Mouse (Mus musculus): ENCODE measurements around the gene Spata13. TPM values are rescaled to one million over a fixed set of nuclear protein-coding genes. Genes with fewer than 3 reads are reported as not detected.

Gene Spata13
- polyA plus RNA-seq, 1 experiment from 2014 or later, result 34.8 TPM

GRCm38 (mm10) chr14:60733706-60734105, 99.9 kb downstream of the Spata13 start:
- Histone ChIP-seq H3K4me1 (replicated peaks) (peaks cover 54% of the 10 kb centered on the region), H3K27me3 (no peaks in the 10 kb centered on the region), H3K4me2 (peak overlapping the region; percentile 34; the same call in 1 of the 2 replicates), H3K36me3 (peaks cover 6% of the 10 kb centered on the region; the same call in 1 of the 2 replicates), H3K27ac (peak overlapping the region; percentile 30; the same call in 1 of the 2 replicates), H3K9ac (no peak overlapping the region), H3K4me3 (no peak overlapping the region), H3K9me3 (no peaks in the 10 kb centered on the region)
- WGBS, result 67% methylated on average over 4 of the region's 4 CpGs
- ATAC-seq (ENCODE audit: low FRiP score), result no peak

- ATAC-seq (ENCODE audit: low FRiP score), result no peak
- 60% methylated on average over 5 of the region's 5 CpGs for WGBS
- no peaks in the 10 kb centered on the region for H3K36me3 ChIP-seq
- no peak overlapping the region for H3K4me3 ChIP-seq
- no peak overlapping the region for H3K4me2 ChIP-seq
- H3K27me3 ChIP-seq, result no peaks in the 10 kb centered on the region
- H3K4me1 ChIP-seq (replicated peaks), result peaks cover 61% of the 10 kb centered on the region
- no peaks in the 10 kb centered on the region for H3K9me3 ChIP-seq
- H3K27ac ChIP-seq, result 0 out of 2 replicates have a peak overlapping the region, but pooled peaks have one; percentile 5
- H3K9ac ChIP-seq, result no peak overlapping the region
Measured at GRCm38 (mm10) chr14:60735206-60735605, 101.4 kb downstream of the Spata13 start.

GRCm38 (mm10) chr14:60735848-60736547, 102.2 kb downstream of the Spata13 start:
- H3K27me3 ChIP-seq, result no peaks in the 10 kb centered on the region
- WGBS, result 54% methylated on average over 13 of the region's 13 CpGs
- H3K27ac ChIP-seq, result peak overlapping the region; percentile 82
- 0 out of 2 replicates have a peak overlapping the region, but pooled peaks have one; percentile 56 for H3K9ac ChIP-seq
- H3K4me3 ChIP-seq, result no peak overlapping the region
- H3K4me1 ChIP-seq (replicated peaks), result peaks cover 69% of the 10 kb centered on the region
- H3K36me3 ChIP-seq, result no peaks in the 10 kb centered on the region
- no peak overlapping the region for H3K4me2 ChIP-seq
- H3K9me3 ChIP-seq, result no peaks in the 10 kb centered on the region
- no peak for ATAC-seq (ENCODE audit: low FRiP score)

- Histone ChIP-seq H3K27me3 (no peaks in the 10 kb centered on the region), H3K4me1 (replicated peaks) (peaks cover 76% of the 10 kb centered on the region), H3K4me3 (no peak overlapping the region), H3K36me3 (no peaks in the 10 kb centered on the region), H3K27ac (peak overlapping the region; percentile 82), H3K9ac (0 out of 2 replicates have a peak overlapping the region, but pooled peaks have one; percentile 56), H3K4me2 (0 out of 2 replicates have a peak overlapping the region, but pooled peaks have one; percentile 7), H3K9me3 (no peaks in the 10 kb centered on the region)
- 9% methylated on average over 4 of the region's 4 CpGs for WGBS
- ATAC-seq (ENCODE audit: low FRiP score), result peak; percentile 44; the same call in 1 of the 2 replicates
Measured at GRCm38 (mm10) chr14:60736591-60737192, 102.9 kb downstream of the Spata13 start.

- Histone ChIP-seq H3K4me1 (replicated peaks) (peaks cover 81% of the 10 kb centered on the region), H3K9me3 (no peaks in the 10 kb centered on the region), H3K9ac (no peak overlapping the region), H3K4me3 (no peak overlapping the region), H3K4me2 (no peak overlapping the region), H3K27me3 (no peaks in the 10 kb centered on the region), H3K27ac (peak overlapping the region; percentile 82), H3K36me3 (no peaks in the 10 kb centered on the region)
- ATAC-seq (ENCODE audit: low FRiP score), result no peak
- 17% methylated on average over 7 of the region's 7 CpGs for WGBS
Measured at GRCm38 (mm10) chr14:60737202-60737611, 103.4 kb downstream of the Spata13 start.

- no peak overlapping the region for H3K4me3 ChIP-seq
- peaks cover 80% of the 10 kb centered on the region for H3K4me1 ChIP-seq (replicated peaks)
- H3K36me3 ChIP-seq, result no peaks in the 10 kb centered on the region
- no peaks in the 10 kb centered on the region for H3K9me3 ChIP-seq
- H3K27me3 ChIP-seq, result no peaks in the 10 kb centered on the region
- H3K4me2 ChIP-seq, result no peak overlapping the region
- H3K27ac ChIP-seq, result peak overlapping the region; percentile 25; the same call in 1 of the 2 replicates
- WGBS, result 66% methylated on average over 10 of the region's 10 CpGs
- no peak overlapping the region for H3K9ac ChIP-seq
- no peak for ATAC-seq (ENCODE audit: low FRiP score)
Measured at GRCm38 (mm10) chr14:60738434-60738938, 104.7 kb downstream of the Spata13 start.

- no peak overlapping the region for H3K4me3 ChIP-seq
- no peaks in the 10 kb centered on the region for H3K36me3 ChIP-seq
- no peak overlapping the region for H3K9ac ChIP-seq
- ATAC-seq (ENCODE audit: low FRiP score), result no peak
- peaks cover 77% of the 10 kb centered on the region for H3K4me1 ChIP-seq (replicated peaks)
- no peaks in the 10 kb centered on the region for H3K27me3 ChIP-seq
- no peaks in the 10 kb centered on the region for H3K9me3 ChIP-seq
- H3K27ac ChIP-seq, result peak overlapping the region; percentile 64; the same call in 1 of the 2 replicates
- WGBS, result 29% methylated on average over 7 of the region's 9 CpGs
- H3K4me2 ChIP-seq, result no peak overlapping the region
Measured at GRCm38 (mm10) chr14:60739155-60739554, 105.4 kb downstream of the Spata13 start.

GRCm38 (mm10) chr14:60739616-60740015, 105.8 kb downstream of the Spata13 start:
- WGBS, result 77% methylated on average over 12 of the region's 12 CpGs
- H3K9ac ChIP-seq, result no peak overlapping the region
- H3K4me2 ChIP-seq, result no peak overlapping the region
- H3K9me3 ChIP-seq, result no peaks in the 10 kb centered on the region
- H3K27ac ChIP-seq, result peak overlapping the region; percentile 64
- no peaks in the 10 kb centered on the region for H3K27me3 ChIP-seq
- H3K36me3 ChIP-seq, result no peaks in the 10 kb centered on the region
- no peak for ATAC-seq (ENCODE audit: low FRiP score)
- peaks cover 76% of the 10 kb centered on the region for H3K4me1 ChIP-seq (replicated peaks)
- H3K4me3 ChIP-seq, result no peak overlapping the region

GRCm38 (mm10) chr14:60740507-60740906, 106.7 kb downstream of the Spata13 start:
- 86% methylated on average over 5 of the region's 5 CpGs for WGBS
- H3K4me1 ChIP-seq (replicated peaks), result peaks cover 67% of the 10 kb centered on the region

GRCm38 (mm10) chr14:60741033-60741432, 107.2 kb downstream of the Spata13 start:
- H3K4me2 ChIP-seq, result no peak overlapping the region
- H3K4me1 ChIP-seq (replicated peaks), result peaks cover 62% of the 10 kb centered on the region
- H3K9me3 ChIP-seq, result no peaks in the 10 kb centered on the region
- H3K36me3 ChIP-seq, result peaks cover 6% of the 10 kb centered on the region
- no peaks in the 10 kb centered on the region for H3K27me3 ChIP-seq
- H3K27ac ChIP-seq, result peak overlapping the region; percentile 66
- no peak overlapping the region for H3K4me3 ChIP-seq
- no peak for ATAC-seq (ENCODE audit: low FRiP score)
- no peak overlapping the region for H3K9ac ChIP-seq
- 69% methylated on average over 8 of the region's 8 CpGs for WGBS

More at GRCm38 (mm10) chr14:60740507-60740906, 106.7 kb downstream of the Spata13 start:
- no peak overlapping the region for H3K4me3 ChIP-seq
- H3K4me2 ChIP-seq, result no peak overlapping the region
- no peaks in the 10 kb centered on the region for H3K27me3 ChIP-seq
- H3K27ac ChIP-seq, result peak overlapping the region; percentile 66; the same call in 1 of the 2 replicates
- no peak overlapping the region for H3K9ac ChIP-seq
- H3K9me3 ChIP-seq, result no peaks in the 10 kb centered on the region
- 0 out of 2 replicates have a peak, but pooled peaks cover under 1% of the 10 kb centered on the region for H3K36me3 ChIP-seq
- no peak for ATAC-seq (ENCODE audit: low FRiP score)

- Histone ChIP-seq H3K4me1 (replicated peaks) (peaks cover 57% of the 10 kb centered on the region), H3K9ac (no peak overlapping the region), H3K36me3 (peaks cover 10% of the 10 kb centered on the region), H3K27me3 (no peaks in the 10 kb centered on the region), H3K4me3 (no peak overlapping the region), H3K4me2 (no peak overlapping the region), H3K9me3 (no peaks in the 10 kb centered on the region), H3K27ac (peak overlapping the region; percentile 66)
- ATAC-seq (ENCODE audit: low FRiP score), result no peak
- 78% methylated on average over 6 of the region's 6 CpGs for WGBS
Measured at GRCm38 (mm10) chr14:60741490-60741981, 107.7 kb downstream of the Spata13 start.

GRCm38 (mm10) chr14:60743681-60744080, 109.9 kb downstream of the Spata13 start:
- Histone ChIP-seq H3K36me3 (peaks cover 25% of the 10 kb centered on the region), H3K27me3 (no peaks in the 10 kb centered on the region), H3K9me3 (no peaks in the 10 kb centered on the region), H3K4me1 (replicated peaks) (peaks cover 41% of the 10 kb centered on the region), H3K27ac (no peak overlapping the region), H3K4me3 (no peak overlapping the region), H3K4me2 (no peak overlapping the region), H3K9ac (no peak overlapping the region)
- WGBS, result 77% methylated on average over 9 of the region's 9 CpGs
- ATAC-seq (ENCODE audit: low FRiP score), result no peak

All from hindbrain, embryonic 13.5 days (tissue).